In the genomic region with DNA sequence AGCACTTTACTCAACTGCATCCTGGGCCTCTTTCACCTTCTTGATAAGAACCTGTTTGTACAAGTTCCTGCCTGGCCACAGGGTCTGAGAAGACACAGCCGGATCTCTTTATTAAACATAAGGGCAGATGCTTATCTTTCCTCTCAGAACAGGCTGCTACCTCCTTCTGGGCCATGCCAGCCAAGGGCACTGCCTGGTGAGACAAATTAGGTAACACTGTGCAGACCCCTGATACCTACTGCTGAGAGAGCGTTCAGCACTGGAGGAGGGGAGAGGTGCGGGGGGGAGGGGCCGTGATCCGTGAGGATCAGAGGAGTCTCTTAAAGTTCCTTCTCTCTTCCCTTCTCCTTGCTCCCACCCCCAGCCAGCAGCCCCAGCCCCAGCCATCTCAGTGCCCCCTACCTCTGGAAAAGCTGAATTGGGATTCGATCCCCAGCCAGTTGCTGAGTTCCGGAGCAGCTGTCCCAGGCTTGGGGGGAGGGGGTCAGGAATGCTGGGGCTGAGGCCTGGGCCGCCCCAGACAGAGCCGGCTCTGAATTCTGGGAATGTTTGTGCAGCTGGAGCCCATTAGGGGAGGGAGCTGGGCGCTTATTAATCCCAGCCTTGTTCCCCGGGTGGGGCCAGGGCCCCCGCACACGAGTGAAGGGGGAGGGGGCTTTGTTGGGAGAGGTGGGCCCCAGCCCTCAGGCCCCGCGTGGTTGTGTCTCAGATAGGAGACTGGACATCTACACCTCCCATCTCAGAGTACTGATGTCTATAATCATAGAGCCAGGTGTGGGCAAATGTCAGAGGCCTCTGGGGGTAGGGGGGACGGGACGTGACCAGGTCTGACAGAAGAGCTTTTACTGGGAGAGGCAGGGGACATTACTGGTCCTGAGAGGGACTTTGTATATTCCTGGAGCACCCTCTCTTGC, we compare ENCODE assay signal across 9 mouse cellular contexts. TPM values are rescaled to one million over a fixed set of nuclear protein-coding genes. Genes with fewer than 3 reads are reported as not detected.
DNase-seq lines count a peak whose midpoint lies in the region; ATAC-seq and TF ChIP-seq lines count a peak whose summit lies in the region.
"Had no signal": no experiment of that assay in that cellular context is flagged by ENCODE, and none has a peak within 500 bp of the region (broad histone marks: within the 10 kb centered on the region; RNA-seq: fewer than 3 reads in every experiment).

No protein-coding gene starts in this region.

- H3K4me2 ChIP-seq in forebrain, embryonic 13.5 days, result peak overlapping the region; percentile 33
- 0 out of 2 replicates have a peak overlapping the region, but pooled peaks have one; percentile 1 for H3K4me2 ChIP-seq in hindbrain, postnatal 0 days (ENCODE audit: low read depth, low read length)
- peak overlapping the region; percentile 49 for H3K4me2 ChIP-seq in lung, embryonic 15.5 days
- H3K4me2 ChIP-seq in stomach, postnatal 0 days (replicated peaks; ENCODE audit: low read depth), result peak overlapping the region; percentile 51

- H3K9me3 ChIP-seq in forebrain, embryonic 13.5 days (replicated peaks), result 0 out of 2 replicates have a peak, but pooled peaks cover 5% of the 10 kb centered on the region
- H3K9me3 ChIP-seq in hindbrain, postnatal 0 days (ENCODE audit: low read length), result no peaks in the 10 kb centered on the region
- no peaks in the 10 kb centered on the region for H3K9me3 ChIP-seq in lung, embryonic 15.5 days
- 0 out of 2 replicates have a peak, but pooled peaks cover 2% of the 10 kb centered on the region for H3K9me3 ChIP-seq in stomach, postnatal 0 days (ENCODE audit: control insufficient read depth, low read length)

- H3K4me1 ChIP-seq in forebrain, embryonic 13.5 days, result peaks cover 22% of the 10 kb centered on the region
- H3K4me1 ChIP-seq in hindbrain, postnatal 0 days (ENCODE audit: insufficient read depth, low read length), result peaks cover 20% of the 10 kb centered on the region
- peaks cover 28% of the 10 kb centered on the region for H3K4me1 ChIP-seq in lung, embryonic 15.5 days
- H3K4me1 ChIP-seq in stomach, postnatal 0 days (replicated peaks; ENCODE audit: control insufficient read depth, insufficient read depth), result peaks cover 9% of the 10 kb centered on the region; the same call in 1 of the 2 replicates

- no peaks in the 10 kb centered on the region for H3K36me3 ChIP-seq in forebrain, embryonic 13.5 days (ENCODE audit: poor library complexity, severe bottlenecking)
- H3K36me3 ChIP-seq in hindbrain, postnatal 0 days (ENCODE audit: insufficient read depth, low read length), result no peaks in the 10 kb centered on the region
- H3K36me3 ChIP-seq in lung, embryonic 15.5 days, result no peaks in the 10 kb centered on the region
- no peaks in the 10 kb centered on the region for H3K36me3 ChIP-seq in stomach, postnatal 0 days (ENCODE audit: control insufficient read depth, insufficient read depth, low read length)

- peak; percentile 93 for DNase-seq in heart, adult 11 months
- DNase-seq in heart, adult 8-10 months (ENCODE audit: low spot score), result no peak
- DNase-seq in hindbrain, postnatal 0 days (ENCODE audit: low spot score), result peak; percentile 31
- peak; percentile 70 for DNase-seq in stomach, postnatal 0 days (ENCODE audit: low spot score)
- DNase-seq in frontal cortex, adult 2 months (ENCODE audit: extremely low spot score in 1 of 2, low spot score in 1 of 2), result no peak

- TF ChIP-seq EP300 in stomach, postnatal 0 days (optimal IDR thresholded peaks at IDR 0.05), result no peak

- WGBS in forebrain, embryonic 13.5 days, result 6% methylated on average over 17 of the region's 17 CpGs
- 10% methylated on average over 17 of the region's 17 CpGs for WGBS in hindbrain, postnatal 0 days
- 5% methylated on average over 17 of the region's 17 CpGs for WGBS in lung, embryonic 15.5 days
- WGBS in stomach, postnatal 0 days, result 8% methylated on average over 17 of the region's 17 CpGs

- TF ChIP-seq CTCF in hindbrain, postnatal 0 days (IDR thresholded peaks at IDR 0.05; ENCODE audit: low read depth), result no peak
- TF ChIP-seq CTCF in stomach, postnatal 0 days (IDR thresholded peaks at IDR 0.05; ENCODE audit: low read depth), result no peak

- peak overlapping the region; percentile 30 for H3K9ac ChIP-seq in forebrain, embryonic 13.5 days
- H3K9ac ChIP-seq in hindbrain, postnatal 0 days (replicated peaks; ENCODE audit: low read length), result peak overlapping the region; percentile 17; the same call in 1 of the 2 replicates
- peak overlapping the region; percentile 17; the same call in 1 of the 2 replicates for H3K9ac ChIP-seq in lung, embryonic 15.5 days
- peak overlapping the region; percentile 54 for H3K9ac ChIP-seq in stomach, postnatal 0 days (ENCODE audit: low read length)

- peak; percentile 51; the same call in 1 of the 2 replicates for ATAC-seq in forebrain, embryonic 13.5 days
- ATAC-seq in hindbrain, postnatal 0 days, result peak; percentile 43; the same call in 1 of the 2 replicates
- peak; percentile 94 for ATAC-seq in lung, embryonic 15.5 days (ENCODE audit: borderline replicate concordance, extremely low read depth, low FRiP score, low TSS enrichment)
- peak; percentile 85 for ATAC-seq in stomach, postnatal 0 days (ENCODE audit: low FRiP score, low TSS enrichment)
- ATAC-seq in frontal cortex, adult (ENCODE audit: low TSS enrichment), result no peak

- no peaks in the 10 kb centered on the region for H3K27me3 ChIP-seq in forebrain, embryonic 13.5 days
- H3K27me3 ChIP-seq in hindbrain, postnatal 0 days (ENCODE audit: insufficient read depth, low read length), result no peaks in the 10 kb centered on the region
- H3K27me3 ChIP-seq in lung, embryonic 15.5 days, result no peaks in the 10 kb centered on the region
- H3K27me3 ChIP-seq in stomach, postnatal 0 days (ENCODE audit: control insufficient read depth, insufficient read depth, low read length), result no peaks in the 10 kb centered on the region

- peak overlapping the region; percentile 31; the same call in 1 of the 2 replicates for H3K27ac ChIP-seq in forebrain, embryonic 13.5 days
- H3K27ac ChIP-seq in hindbrain, postnatal 0 days, result peak overlapping the region; percentile 58; the same call in 1 of the 2 replicates
- peak overlapping the region; percentile 93 for H3K27ac ChIP-seq in lung, embryonic 15.5 days
- H3K27ac ChIP-seq in stomach, postnatal 0 days (replicated peaks), result peak overlapping the region; percentile 90

- H3K4me3 ChIP-seq in forebrain, embryonic 13.5 days, result no peak overlapping the region
- H3K4me3 ChIP-seq in hindbrain, postnatal 0 days (ENCODE audit: low read length), result no peak overlapping the region
- peak overlapping the region; percentile 20 for H3K4me3 ChIP-seq in lung, embryonic 15.5 days
- peak overlapping the region; percentile 19 for H3K4me3 ChIP-seq in stomach, postnatal 0 days (ENCODE audit: low read depth, low read length)

RNA-seq across cellular contexts. Expression of a gene that starts 19.9 kb away (rescaled TPM):
- 1 to 10 TPM; 1.5 to 2.5 (median 2.2) TPM for total RNA-seq in heart, adult 8-10 months (2022)
- 22.0 and 24.4 TPM in 2 replicates for polyA plus RNA-seq in forebrain, embryonic 13.5 days (2015; fragmentation: Nextera tagmentation; extraction: Ambion mirVana)
- 31.7 and 34.5 TPM in 2 replicates for total RNA-seq in hindbrain, postnatal 0 days (2014; rRNA removed)
- polyA plus RNA-seq in hindbrain, postnatal 0 days (2015; fragmentation: Nextera tagmentation; extraction: Ambion mirVana), result 6.0 and 6.5 TPM in 2 replicates
- 35.9 and 38.1 TPM in 2 replicates for polyA plus RNA-seq in lung, embryonic 15.5 days (2015; fragmentation: Nextera tagmentation; extraction: Ambion mirVana)
- 10.2 and 11.8 TPM in 2 replicates for polyA plus RNA-seq in stomach, postnatal 0 days (2015; fragmentation: Nextera tagmentation; extraction: Ambion mirVana)
- polyA plus RNA-seq in frontal cortex, adult 2 months (2012; rRNA removed), result 12.1 and 13.3 TPM in 2 replicates
- total RNA-seq: hematopoietic stem cell, adult 5-6 weeks had no signal

RNA-seq across cellular contexts. Expression of a gene that starts 39.4 kb away (rescaled TPM):
- not detected for total RNA-seq in heart, adult 8-10 months (2022)
- polyA plus RNA-seq in forebrain, embryonic 13.5 days (2015; fragmentation: Nextera tagmentation; extraction: Ambion mirVana), result 0.09 and 0.13 TPM in 2 replicates
- 0.65 TPM in 1 of 2 replicates, not detected in the other for total RNA-seq in hindbrain, postnatal 0 days (2014; rRNA removed)
- 0.24 and 0.32 TPM in 2 replicates for polyA plus RNA-seq in hindbrain, postnatal 0 days (2015; fragmentation: Nextera tagmentation; extraction: Ambion mirVana)
- polyA plus RNA-seq in lung, embryonic 15.5 days (2015; fragmentation: Nextera tagmentation; extraction: Ambion mirVana), result 0.20 and 0.24 TPM in 2 replicates
- polyA plus RNA-seq in stomach, postnatal 0 days (2015; fragmentation: Nextera tagmentation; extraction: Ambion mirVana), result 0.23 and 0.39 TPM in 2 replicates
- polyA plus RNA-seq in frontal cortex, adult 2 months (2012; rRNA removed), result 0.02 TPM in 1 of 2 replicates, not detected in the other
- total RNA-seq: hematopoietic stem cell, adult 5-6 weeks had no signal

RNA-seq across cellular contexts. Expression of a gene that starts 44.9 kb away (rescaled TPM):
- total RNA-seq in heart, adult 8-10 months (2022), result under 1 TPM in 3 of 4 experiments, not detected in 1; 0.34 to 0.65 (median 0.60) TPM
- 8.8 and 17.2 TPM in 2 replicates for polyA plus RNA-seq in forebrain, embryonic 13.5 days (2015; fragmentation: Nextera tagmentation; extraction: Ambion mirVana)
- total RNA-seq in hindbrain, postnatal 0 days (2014; rRNA removed), result 2.0 TPM in 1 of 2 replicates, not detected in the other
- polyA plus RNA-seq in hindbrain, postnatal 0 days (2015; fragmentation: Nextera tagmentation; extraction: Ambion mirVana), result 5.2 TPM in 2 replicates
- polyA plus RNA-seq in lung, embryonic 15.5 days (2015; fragmentation: Nextera tagmentation; extraction: Ambion mirVana), result 16.1 and 20.3 TPM in 2 replicates
- polyA plus RNA-seq in stomach, postnatal 0 days (2015; fragmentation: Nextera tagmentation; extraction: Ambion mirVana), result 20.1 and 22.4 TPM in 2 replicates
- 6.2 and 6.6 TPM in 2 replicates for polyA plus RNA-seq in frontal cortex, adult 2 months (2012; rRNA removed)
- total RNA-seq: hematopoietic stem cell, adult 5-6 weeks had no signal

Comparison
In these comparisons a context has a peak if more than half of its experiments do, and no peak if none do; other contexts are left out.
1. DNase-seq: peak in heart, adult 11 months (single experiment), hindbrain, postnatal 0 days (single experiment) and stomach, postnatal 0 days (single experiment); none in heart, adult 8-10 months (single experiment) and frontal cortex, adult 2 months (0 of 2).
2. H3K27ac ChIP-seq: peak in every context shown above with its lines; median percentile 93 in lung, embryonic 15.5 days; 90 in stomach, postnatal 0 days; 58 in hindbrain, postnatal 0 days; 31 in forebrain, embryonic 13.5 days.
3. H3K4me2 ChIP-seq: peak in every context shown above with its lines; median percentile 51 in stomach, postnatal 0 days; 49 in lung, embryonic 15.5 days; 33 in forebrain, embryonic 13.5 days; 1 in hindbrain, postnatal 0 days.
4. H3K4me3 ChIP-seq: peak in lung, embryonic 15.5 days (single experiment) and stomach, postnatal 0 days (single experiment); none in forebrain, embryonic 13.5 days (single experiment) and hindbrain, postnatal 0 days (single experiment).
5. Peak in every context shown above with its lines, with median percentiles within 50 percentile points of each other: H3K9ac ChIP-seq.